Mouse (Mus musculus) spleen, embryonic (tissue): ENCODE measurements at regions not wholly inside any gene's neighbourhood (a gene's known extent, or its start where the extent isn't known, plus 50 kb on each side); places are given as distances from the start of the nearest gene placed in this dataset.
"Not testable (repeated sequence)": the region's sequence is repeated elsewhere in the genome, so short reads cannot be mapped to it uniquely, and the experiment has no call there.

Experiments used
- CTCF ChIA-PET: fragments of 350-600 bp; sonication (Branson Sonifier 250); formaldehyde crosslinking; loops from one replicate; lab custom pipeline; 2022; lab: Charles Lee

DNA sequence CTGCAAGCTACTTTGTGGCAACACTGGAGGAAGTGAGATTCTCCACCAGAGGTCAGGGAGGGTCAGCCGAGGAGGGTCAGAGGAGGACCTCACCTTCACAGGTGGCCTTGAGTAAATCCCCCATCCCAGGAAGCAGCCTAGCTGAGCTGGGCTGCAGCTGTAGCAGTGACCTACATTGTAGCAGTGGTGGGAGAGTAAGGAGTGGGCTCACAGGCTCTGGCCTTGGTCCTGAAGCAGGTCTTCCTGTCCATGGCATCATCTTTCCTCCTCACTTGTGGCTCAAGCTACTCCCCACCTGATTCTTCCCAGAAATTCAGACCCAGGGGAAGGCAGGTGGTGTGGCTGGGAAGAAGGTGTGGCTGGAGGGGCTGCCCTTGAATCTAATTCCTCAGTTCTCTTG lies 84.3 kb downstream of the 1810013L24Rik start:
- CTCF ChIA-PET, result not testable (repeated sequence)

DNA sequence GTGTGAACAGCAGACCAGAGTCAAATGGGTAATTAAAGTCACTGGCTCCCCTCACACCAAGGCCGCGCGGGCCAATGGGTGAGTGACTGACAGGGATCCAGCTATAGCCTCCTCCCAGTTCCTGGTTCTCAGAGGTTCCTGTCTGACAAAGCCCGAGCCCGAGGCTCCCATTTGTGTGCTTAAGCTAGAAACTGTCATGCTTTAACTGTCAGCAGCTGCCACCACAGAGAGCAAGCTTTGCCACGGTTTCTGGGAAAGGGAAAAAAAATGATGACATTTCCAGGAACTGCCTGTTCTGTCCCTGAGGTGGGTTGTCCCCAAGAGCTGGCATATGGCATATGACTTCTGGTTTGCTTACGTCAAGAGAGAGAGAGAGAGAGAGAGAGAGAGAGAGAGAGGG lies 86.2 kb downstream of the 1810013L24Rik start:
- CTCF ChIA-PET, result no interaction called here

DNA sequence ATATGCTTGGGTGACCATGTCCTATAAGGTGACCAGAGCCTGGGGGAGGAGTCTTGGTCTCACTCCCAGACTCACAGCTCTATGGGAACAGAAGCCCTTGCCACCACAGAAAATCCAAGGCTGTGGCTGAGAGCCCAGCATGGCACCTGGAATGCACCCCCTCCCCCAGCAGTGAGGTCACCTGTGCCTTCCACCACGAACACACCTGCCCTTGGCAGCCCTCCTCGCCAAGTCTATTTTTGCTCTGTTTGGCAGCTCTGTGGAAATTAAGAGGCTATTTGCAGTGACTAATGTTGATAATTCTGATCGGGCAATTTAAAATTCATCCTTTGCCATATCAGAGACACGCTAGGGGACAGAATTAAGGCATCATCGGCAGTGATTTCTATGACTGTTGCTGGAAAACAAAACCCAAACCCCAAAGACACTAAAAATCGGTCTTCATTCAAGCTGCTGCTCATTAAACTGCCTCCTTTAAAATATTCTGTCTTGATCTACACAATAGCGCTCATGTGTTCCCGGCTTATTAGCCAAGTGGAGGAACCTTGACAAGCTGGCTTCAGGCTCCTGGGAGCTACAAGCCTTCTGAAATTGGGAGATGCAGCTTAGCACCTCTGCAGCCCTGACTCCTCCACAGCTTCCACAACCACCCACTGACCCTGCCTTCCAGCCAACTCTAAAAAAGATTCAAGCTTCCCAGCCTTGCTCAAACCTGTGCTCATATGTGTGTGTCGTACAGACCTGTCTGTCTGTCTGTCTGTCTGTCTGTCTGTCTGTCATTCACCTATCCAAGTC lies 89.0 kb downstream of the 1810013L24Rik start:
- CTCF ChIA-PET, result no interaction called here

DNA sequence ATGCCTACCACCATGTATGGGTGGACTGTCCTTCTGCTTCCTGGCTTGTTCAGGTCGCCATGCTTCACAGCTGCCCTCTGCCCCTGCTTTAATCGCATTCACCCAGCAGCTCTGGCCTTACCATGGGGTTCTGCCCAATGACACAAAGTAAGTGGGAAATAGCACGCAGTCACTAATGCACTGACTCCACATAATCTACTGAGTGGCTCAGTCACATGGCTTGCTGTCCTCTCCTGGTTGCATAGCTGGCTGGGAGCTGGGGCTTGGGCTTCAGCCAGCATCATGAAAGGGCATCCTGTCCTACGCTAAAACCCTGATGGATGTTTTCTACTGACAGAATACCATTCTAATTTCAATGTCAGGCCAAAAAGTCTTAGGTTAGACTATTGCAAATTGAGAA lies 94.8 kb downstream of the 1810013L24Rik start:
- CTCF ChIA-PET, result no interaction called here

DNA sequence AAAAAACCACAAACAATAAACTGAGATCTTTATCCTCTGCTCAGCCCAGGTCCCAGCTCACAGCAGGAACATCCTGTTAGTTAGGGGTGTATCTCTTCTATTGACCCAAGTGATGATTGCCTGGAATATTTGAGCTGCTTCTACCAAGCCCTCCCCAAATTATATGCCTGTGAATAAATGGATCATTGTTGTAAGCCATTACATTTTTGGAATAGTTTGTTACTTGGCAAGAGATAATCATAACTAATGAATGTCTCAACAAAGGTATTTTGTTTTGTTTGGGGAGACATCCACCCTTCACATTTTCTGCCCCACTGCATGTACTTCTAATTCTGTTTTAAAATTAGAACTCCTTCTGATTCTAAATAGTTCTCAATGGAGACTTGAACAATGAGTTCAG lies 102.1 kb downstream of the 1810013L24Rik start:
- CTCF ChIA-PET, result no interaction called here

DNA sequence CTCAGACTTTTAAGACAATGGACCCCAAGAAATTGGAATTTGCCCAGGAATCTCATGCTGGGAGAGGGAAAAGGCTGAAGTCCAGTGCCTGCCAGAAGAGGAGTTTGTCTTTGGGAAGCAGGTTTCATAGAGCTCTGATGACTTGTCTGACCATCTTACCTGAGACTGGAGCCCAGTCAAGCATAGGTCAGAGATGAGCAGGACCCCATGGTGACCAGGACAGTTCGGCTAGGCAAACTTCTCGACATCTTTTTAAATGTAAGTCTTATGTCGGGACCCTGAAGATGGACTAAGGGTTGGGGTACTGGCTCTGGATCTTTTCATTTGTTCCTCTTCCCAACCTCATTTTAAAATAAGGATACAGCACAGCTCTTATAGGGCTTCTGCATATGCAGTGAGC lies 103.2 kb downstream of the 1810013L24Rik start:
- CTCF ChIA-PET, result no interaction called here

DNA sequence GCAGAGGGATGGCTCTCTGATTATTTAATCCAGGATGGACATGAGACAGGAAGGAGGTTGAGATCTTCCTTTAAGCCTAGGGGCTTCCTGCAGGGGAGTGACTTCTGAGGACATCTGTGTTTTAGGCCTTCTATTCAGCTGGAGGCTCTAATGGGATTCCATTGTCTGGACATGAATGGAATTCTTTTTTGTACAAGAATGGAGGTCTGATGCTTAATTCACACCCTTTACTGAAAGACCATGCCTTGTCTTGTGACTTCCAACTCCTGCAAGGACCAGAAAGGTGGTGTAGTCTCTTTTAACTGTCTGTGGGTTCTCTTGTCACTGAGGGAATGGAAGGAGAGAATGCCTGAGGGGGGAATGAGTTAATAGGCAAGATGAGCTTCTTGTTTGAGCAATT lies 106.5 kb downstream of the 1810013L24Rik start:
- CTCF ChIA-PET, result no interaction called here

DNA sequence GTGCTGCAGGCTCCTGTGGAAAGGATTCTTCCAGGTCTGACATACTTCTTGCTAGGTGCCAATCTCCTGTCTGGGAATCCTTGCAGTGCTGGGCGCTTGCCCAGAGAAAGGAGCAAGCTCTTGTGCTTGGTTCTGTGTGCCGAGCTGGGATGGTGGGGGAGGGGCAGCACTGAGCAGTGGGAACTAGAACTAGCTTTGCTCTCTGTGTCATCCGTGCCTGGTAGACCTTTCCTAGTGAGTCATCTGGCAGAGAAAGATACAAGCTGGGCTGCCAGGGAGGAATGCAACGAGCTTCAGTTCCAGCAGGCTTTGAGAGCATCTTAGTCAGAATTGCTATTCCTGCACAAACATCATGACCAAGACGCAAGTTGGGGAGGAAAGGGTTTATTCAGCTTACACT lies 108.6 kb downstream of the 1810013L24Rik start:
- CTCF ChIA-PET, result no interaction called here

DNA sequence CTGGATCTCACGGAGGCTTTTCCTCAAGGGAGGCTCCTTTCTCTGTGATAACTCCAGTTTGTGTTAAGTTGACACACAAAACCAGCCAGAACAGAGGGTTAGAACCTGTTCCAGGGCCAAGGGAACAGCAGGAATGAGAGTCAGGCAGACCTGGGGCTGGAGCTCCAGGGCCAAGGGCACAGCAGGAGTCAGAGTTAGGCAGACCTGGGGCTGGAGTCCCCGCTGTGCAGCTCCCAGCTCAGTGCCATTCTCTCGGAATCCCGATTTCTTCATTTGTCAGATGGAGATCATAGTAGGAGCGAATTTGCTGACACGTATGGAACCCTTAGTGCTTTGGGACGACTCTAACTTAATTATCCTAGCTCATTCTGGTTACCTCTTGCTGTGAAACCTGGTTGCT lies 109.2 kb downstream of the 1810013L24Rik start:
- CTCF ChIA-PET, result no interaction called here

DNA sequence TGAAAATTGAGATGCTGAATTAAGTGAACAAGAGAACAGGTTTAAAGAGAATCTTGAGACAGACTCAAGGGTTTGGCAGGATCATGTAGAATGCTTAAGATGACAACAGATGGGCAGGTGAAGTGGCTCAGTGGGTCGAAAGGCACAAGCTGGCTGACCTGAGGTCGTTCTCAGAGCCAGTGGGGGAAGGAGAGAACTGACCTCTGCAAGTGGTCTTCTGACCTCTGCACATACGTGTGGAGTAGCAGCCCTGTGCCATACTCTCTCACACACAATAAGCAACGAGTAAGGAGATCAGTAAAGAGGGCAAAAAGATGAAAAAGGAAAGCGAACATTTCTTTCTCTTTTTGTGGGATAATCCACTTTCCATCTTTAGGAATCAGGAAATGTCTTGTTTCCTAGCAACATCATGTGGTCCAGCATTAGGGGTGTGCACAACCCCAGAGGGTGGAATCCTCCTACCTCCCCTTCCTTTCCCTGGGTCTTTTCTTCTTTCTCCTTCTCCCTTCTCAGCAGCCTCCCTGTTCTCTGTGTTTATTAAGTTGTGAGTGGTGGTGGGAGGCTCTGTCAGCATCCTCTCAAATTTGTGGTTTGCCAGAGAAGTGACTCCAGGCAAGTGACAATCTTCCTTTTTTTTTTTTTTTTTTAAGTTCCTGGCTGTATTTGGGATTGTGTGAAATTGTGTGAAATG lies 114.7 kb downstream of the 1810013L24Rik start:
- CTCF ChIA-PET, result interaction anchor here (0.7 kb wide), 1 partner anchor 54 kb away, joined by 13 read pairs; no protein-coding TSS in a partner anchor

DNA sequence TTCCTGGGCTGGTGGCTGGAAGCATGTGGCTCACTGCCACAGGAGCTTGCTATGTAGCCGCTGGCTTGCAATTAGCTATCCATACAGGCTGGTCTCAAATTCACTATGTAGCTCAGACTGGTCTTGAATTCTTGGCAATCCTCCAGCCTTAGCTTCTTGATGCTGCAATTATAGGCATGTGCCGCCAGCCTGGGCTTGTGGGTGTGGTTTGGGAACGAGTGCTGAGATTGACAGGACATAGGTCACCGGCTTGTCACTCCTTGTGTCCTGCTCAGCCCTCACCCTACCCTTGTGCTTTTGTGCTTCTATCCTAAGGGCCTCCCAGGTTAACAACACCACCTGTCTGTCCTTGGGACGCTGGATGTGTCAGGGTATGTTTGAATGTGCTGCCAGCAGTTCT lies 117.9 kb downstream of the 1810013L24Rik start:
- CTCF ChIA-PET, result no interaction called here

DNA sequence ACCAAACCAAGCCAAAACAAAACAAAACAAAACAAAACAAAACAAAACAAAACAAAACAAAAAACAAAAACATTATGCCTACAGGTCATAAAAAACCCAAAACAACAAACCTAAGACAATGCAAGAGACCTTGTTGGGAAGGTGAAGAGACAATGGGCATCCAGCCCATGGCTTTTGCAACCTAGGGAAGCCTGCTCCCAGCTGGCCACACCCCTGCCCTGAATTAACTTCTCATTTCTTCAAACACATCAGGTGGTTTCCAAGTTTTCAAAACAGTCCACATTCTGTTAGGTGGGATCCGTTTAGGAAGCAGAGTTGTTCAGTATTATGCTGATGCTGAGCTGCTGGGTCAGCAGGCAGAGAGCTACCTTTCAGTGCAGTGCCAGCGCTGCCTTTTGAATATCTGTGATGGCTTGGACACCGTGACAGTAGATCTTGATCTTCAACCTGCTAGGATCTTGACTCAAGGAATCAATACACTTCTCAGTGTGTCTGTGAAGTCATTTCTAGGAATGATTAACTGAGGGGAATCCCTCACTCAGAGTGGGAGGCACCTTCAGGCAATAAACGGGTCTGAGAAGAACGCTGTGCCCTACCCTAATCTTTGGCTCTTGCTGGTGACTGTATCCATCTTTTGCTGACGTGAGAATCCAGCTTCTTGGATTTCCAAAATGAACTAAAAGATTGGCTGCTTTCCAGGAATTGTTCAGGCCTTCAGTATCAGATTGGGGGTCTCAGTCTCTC lies 121.4 kb downstream of the 1810013L24Rik start:
- CTCF ChIA-PET, result no interaction called here

DNA sequence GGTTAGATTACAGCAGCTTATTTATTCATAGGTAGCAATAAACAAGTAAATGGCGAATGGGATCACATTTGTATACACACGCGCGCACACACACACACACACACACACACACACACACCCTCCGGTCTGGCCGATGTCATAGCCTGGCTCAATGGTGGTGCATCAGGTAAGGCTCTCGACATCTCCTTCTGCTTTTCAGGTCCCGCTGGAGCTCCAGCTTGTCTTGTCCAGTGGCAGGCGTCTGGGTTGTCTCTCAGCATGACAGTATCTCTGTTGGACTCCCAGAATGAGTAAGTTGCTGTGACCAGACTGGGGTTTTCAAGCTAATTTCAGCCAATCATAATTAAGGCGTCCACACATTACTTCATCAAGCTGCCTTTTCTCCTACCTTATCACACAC lies 131.8 kb downstream of the 1810013L24Rik start:
- CTCF ChIA-PET, result no interaction called here

DNA sequence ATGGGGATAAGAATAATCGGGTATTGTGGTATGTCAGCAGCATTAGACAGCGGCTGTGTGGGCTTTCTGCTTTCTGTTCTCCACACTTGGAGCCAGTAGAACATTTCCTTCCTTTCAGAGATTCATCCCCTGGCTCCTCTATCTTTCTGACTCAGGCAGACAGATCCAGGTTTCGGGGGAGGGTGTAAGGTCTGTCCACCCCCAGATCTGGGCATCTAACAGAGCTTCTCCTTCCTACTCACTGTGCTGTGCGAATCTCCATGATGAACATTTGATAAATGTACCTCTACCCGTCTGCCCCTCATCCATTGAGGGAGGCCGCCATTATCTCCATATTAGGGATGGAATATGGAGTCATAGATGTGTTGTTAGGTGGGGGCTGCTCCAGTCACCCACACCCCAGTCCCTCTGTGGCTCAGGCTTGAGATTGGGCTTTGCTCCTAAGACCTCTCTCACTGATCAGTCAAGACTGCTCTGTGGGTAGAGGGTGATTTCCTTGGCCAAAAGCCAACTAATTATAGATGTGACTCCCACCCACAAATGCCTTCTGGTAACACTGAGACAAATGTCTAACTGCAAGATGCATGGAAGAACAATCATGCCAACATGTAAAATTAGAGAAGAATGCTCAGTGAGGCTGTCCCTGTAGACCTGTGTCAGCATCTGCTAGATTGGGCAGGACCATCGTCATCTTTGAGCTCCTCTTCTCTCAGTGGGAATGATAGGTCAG lies 163.8 kb downstream of the 1810013L24Rik start:
- CTCF ChIA-PET, result no interaction called here

DNA sequence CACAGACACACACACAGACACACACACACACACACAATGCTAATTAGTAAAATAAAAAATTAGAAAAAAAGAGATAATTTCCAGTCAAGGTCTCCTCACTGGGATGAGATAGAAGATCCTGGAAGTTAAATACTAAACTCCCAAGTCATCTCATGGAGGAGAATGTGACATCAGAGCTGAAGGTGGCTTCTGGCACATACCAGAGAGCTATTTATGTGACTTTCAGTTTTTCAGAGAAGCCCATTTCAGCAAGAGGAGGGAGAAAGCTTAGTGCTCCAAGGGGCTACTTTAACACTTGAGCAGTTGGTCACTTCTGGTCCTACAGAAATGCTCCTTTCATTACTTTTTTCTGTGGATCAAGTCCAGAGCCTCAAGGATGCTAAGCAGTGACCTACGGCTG lies 164.6 kb downstream of the 1810013L24Rik start:
- CTCF ChIA-PET, result no interaction called here

DNA sequence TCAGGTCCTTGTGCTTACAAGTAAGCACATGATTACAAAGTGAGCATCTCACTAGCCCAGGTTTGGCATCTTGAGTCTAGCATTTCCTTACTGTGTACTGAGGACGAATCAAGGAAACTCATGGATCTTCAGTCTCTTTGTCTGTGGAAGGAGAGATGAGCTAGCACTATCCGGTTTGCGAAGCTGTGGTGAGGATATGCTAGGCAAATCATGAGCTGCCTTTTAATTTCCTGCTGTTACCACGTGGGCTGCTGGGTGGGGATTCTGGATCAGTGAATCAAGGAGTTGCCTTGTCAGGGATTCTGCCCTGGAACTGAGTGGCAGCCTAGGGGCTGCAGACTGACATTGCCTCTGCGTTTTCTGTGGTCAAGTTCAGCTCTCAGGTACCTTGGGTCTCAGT lies 167.3 kb downstream of the 1810013L24Rik start:
- CTCF ChIA-PET, result interaction anchor here (0.6 kb wide), 1 partner anchor 9 kb away, joined by 3 read pairs; no protein-coding TSS in a partner anchor

DNA sequence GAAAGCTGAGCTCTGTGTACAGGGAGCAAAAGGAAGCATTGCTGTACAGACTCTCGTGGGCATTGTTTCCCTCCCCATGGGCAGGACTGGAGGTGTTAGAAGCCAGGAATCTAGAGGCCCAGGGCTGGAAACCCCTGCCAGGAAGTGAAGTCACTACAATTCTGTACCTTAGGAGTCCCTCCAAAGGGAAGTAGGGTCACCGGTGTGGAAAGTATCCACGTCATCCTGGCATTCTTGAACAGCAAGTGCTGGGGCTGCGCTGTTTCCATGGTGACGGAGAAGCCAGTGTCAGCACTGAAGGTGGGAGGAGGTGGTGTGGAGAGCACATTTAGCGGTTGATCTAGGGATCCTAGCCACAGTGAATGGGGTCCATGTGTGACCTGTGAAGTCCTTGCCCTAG lies 174.1 kb downstream of the 1810013L24Rik start:
- CTCF ChIA-PET, result no interaction called here

DNA sequence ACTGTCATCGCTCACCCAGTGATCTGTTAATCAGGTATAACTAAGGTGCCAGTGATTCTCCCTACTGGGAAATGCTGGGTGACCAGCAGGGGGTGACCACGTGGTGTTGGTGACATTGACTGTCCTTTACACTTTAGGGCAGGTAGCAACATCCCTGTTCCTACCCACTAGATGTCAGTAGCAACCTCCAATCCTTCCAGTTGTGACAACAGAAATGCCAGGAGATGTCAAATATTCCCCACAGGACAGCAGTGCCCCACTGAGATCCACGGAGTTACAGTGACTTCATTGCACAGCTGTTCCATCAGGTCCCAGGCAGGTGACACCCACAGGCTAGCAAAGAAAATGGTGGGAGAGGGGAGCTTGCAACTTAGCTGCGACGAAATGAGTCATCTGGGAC lies 176.0 kb downstream of the 1810013L24Rik start:
- CTCF ChIA-PET, result no interaction called here

DNA sequence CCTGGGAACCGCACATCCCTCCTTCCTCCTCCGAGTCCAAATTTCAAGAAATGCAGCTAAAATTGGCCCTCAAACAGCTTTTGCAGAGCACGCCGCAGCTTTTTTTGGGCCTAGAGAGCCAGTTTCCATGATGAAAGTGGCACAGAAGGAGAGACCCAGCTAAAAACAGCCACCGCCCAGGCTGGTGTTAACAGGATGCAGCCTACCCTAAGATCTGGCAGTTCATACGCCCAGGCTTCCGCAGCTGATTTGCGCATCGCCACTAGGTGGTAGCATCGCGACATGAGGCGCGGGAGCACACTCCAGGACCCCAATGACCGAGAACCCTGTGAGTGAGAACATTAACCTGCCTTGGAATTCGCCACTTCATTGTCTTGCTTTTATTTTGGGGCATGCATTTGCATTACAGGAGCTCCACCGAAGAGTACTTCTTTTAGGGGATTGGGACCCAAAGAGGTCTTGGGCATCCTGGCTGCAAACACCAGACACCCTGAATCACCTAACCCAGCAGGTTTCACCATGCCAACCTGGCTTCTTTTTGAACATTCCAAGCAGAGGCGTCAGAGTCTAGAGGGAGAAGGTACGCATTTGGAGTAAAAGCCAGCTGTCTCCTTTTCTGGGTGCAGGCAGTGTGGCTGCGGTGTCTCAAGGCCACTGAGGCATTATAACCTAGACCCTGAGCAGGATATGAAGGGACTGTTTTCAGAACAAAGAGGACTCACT lies 179.6 kb downstream of the 1810013L24Rik start:
- CTCF ChIA-PET, result interaction anchor here (0.6 kb wide), 1 partner anchor 17 kb away, joined by 10 read pairs; no protein-coding TSS in a partner anchor

DNA sequence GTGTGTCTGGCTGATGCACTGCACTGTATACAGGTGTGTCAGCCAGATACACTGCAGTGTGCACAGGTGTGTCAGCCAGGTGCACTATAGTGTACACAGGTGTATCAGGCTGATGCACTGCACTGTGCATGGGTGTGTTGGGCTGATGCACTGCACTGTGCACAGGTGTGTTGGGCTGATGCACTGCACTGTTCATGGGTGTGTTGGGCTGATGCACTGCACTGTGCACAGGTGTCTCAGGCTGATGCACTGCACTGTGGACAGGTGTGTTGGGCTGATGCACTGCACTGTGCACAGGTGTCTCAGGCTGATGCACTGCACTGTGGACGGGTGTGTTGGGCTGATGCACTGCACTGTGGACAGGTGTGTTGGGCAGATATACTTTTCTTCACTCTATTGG lies 181.2 kb downstream of the 1810013L24Rik start:
- CTCF ChIA-PET, result no interaction called here

DNA sequence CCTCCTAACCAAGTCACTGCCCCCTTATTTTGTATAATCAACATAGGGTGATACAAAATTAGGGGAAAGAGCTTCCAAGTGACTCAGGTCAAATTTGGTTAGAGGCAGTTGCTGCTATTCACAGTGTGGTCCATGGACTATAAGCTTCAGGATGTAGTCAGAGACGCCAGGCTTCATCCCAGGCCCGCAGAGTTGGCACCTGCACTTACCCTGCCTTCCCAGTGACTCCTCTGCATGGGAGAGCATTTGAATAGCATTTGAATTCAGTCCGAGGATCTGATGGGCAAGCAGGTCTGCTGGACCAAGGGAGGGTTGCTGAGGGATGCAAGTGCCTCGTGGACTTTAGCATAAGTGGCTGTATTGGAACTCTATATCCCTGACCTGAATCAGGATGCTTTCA lies 181.8 kb downstream of the 1810013L24Rik start:
- CTCF ChIA-PET, result no interaction called here
